Mouse (Mus musculus) liver, postnatal 0 days (tissue): ENCODE results near the gene Sln.
A peak's percentile ranks its signal among the peaks of the same experiment; 100 is the strongest.

ENCODE experiments used
- CTCF ChIP-seq: sonication (generic); IDR thresholded peaks from 2 replicates; pipeline ENCODE4 v1.5.1; 2016; ENCODE audit warnings: antibody characterized with exemption, low read depth
- EP300 ChIP-seq: IDR thresholded peaks from 2 replicates; pipeline ENCODE4 v1.6.1; 2016; ENCODE audit warnings: antibody characterized with exemption, low read depth, mild to moderate bottlenecking

GRCm38 (mm10) chr9:53818760-53819159 is 31.2 kb upstream of the Sln start:
- TF ChIP-seq CTCF (peak; percentile 83), EP300 (no peak)
